Mouse (Mus musculus) central nervous system, embryonic 18 days (tissue): Measurements from ENCODE around the gene Zkscan2. TPM values are rescaled to one million over a fixed set of nuclear protein-coding genes. Genes with fewer than 3 reads are reported as not detected.

Source experiments
- polyA plus RNA-seq: library from polyadenylated mRNA; depleted of rRNA; stranded (reverse); fragments of >200 nt; gene quantifications from 2 replicates; pipeline ENCODE4 v1.2.3, GENCODE M21; 2012; rRNA removed

The Zkscan2 gene
- 29.5 and 30.8 TPM in 2 replicates for polyA plus RNA-seq

GRCm38 (mm10) chr7:123500239-123501219 lies at the start of gene Zkscan2:
Gene Zkscan2, minus strand, starts transcription at chr7:123500449.

DNA sequence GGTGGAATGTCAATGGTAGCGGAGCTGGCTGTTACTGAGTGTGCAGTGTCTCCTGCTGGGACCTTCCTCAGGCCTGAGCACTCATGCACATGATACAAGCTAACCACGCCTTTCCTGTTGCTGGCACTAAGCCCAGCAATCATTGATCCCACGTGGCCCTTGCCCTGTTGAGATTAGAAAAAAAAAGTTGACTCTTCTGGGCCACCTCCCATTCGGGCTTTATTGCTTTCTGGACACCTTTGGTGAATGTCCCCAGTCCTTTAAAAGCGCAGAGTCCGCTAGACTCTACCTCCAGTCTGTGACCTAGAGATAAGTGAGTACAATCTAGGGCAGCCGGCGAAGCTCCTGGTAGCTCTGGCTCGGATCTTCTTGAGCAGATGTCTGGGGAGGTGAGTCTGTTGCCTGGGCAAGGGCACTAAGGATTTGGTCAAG lies 38.2 kb downstream of the Zkscan2 start, which contains the start of gene Aqp8:
TSS of gene Aqp8 (plus strand) at position 222 of the 432 bp plus-strand sequence.

Other genes starting within 250 kb of the Zkscan2 start
- gene Lcmt1, start 130.7 kb downstream of the Zkscan2 start, polyA plus RNA-seq: 91.7 and 96.6 TPM in 2 replicates
- gene Arhgap17, start 130.5 kb downstream of the Zkscan2 start, polyA plus RNA-seq: 13.4 and 14.5 TPM in 2 replicates
- gene Aqp8, start 38.2 kb downstream of the Zkscan2 start, polyA plus RNA-seq: not detected in 2 replicates